Mouse (Mus musculus): ENCODE measurements around the gene Olfr1495.

DNA sequence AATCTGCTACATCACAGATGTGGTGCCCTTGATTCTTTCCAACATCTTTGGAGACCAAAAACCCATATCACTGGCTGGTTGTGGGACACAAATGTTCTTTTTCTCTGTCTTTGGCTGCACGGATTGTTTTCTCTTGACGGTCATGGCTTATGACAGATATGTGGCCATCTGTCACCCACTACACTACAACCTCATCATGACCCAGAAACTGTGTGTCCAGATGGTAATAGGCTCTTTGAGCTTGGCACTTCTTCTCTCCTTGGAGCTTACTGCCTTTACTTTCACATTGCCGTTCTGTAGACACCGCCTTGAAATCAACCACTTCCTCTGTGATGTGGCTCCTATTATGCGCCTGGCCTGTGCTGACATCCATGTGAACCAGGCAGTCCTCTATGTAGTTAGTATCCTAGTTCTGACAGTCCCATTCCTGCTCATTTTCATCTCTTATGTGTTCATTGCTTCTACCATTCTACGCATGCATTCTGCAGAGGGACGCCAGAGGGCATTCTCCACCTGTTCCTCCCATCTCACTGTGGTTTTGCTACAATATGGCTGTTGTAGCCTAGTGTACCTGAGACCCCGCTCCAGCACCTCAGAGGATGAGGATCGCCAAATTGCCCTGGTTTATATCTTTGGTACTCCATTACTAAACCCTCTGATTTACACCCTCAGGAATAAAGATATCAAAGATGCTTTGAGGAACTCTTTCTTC is 4.3 kb downstream of the Olfr1495 start:
- TF ChIP-seq POLR2A (IDR thresholded peaks at IDR 0.05; ENCODE audit: borderline replicate concordance, extremely low read depth, low read depth, low read length), result no peak
- TF ChIP-seq CTCF (IDR thresholded peaks at IDR 0.05; ENCODE audit: insufficient read depth, low read length), result no peak
